Mouse (Mus musculus) B cell, adult 2 months (primary cell): ENCODE measurements around the gene Mrpl52.

Experiments
- DNase-seq, 2 experiments: peaks; one replicate each; pipeline ENCODE4 v3.0.0; 2022

The Mrpl52 gene

GRCm38 (mm10) chr14:54433941-54434531, 7.3 kb downstream of the Mrpl52 start:
- no peak for DNase-seq

- no peak for DNase-seq
Measured at GRCm38 (mm10) chr14:54435194-54435918, 8.6 kb downstream of the Mrpl52 start.

GRCm38 (mm10) chr14:54439155-54439554, 12.4 kb downstream of the Mrpl52 start:
- no peak for DNase-seq

GRCm38 (mm10) chr14:54439610-54440009, 12.9 kb downstream of the Mrpl52 start:
- DNase-seq = no peak

DNA sequence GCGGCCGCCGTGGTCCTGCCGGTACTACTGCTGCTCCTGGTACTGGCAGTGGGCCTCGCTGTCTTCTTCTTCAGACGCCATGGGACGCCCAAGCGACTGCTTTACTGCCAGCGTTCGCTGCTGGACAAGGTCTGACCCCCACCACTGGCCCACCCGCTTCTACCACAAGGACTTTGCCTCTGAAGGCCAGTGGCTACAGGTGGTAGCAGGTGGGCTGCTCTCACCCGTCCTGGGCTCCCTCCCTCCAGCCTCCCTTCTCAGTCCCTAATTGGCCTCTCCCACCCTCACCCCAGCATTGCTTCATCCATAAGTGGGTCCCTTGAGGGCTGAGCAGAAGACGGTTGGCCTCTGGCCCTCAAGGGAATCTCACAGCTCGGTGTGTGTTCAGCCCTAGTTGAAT, 13.8 kb downstream of the Mrpl52 start:
- no peak for DNase-seq

- DNase-seq = no peak
Measured at GRCm38 (mm10) chr14:54441365-54441764, 14.7 kb downstream of the Mrpl52 start.

- no peak for DNase-seq
Measured at GRCm38 (mm10) chr14:54442548-54442947, 15.8 kb downstream of the Mrpl52 start.

DNA sequence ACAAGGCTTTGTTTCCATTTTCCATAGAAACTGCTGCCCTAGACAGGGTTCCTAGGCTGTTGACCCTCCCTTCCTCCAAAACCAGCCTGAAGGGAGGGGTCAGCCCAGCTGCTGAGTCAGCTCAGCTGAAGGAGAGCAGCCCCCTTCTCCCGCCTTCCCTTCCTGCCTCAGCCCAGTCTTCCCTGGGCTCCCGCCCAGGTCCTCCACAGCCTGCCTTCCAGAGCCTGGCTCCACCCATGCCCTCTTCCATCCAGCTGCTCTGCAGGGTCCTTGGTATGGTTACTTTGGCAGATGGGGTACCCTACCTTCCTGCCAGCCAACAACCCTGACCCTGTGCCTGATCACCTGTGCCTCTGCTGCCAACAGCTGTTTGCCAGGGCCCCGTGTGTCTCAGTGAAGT, 16.5 kb downstream of the Mrpl52 start:
- DNase-seq = no peak

- DNase-seq = no peak
Measured at GRCm38 (mm10) chr14:54443712-54444618, 17.3 kb downstream of the Mrpl52 start.

DNA sequence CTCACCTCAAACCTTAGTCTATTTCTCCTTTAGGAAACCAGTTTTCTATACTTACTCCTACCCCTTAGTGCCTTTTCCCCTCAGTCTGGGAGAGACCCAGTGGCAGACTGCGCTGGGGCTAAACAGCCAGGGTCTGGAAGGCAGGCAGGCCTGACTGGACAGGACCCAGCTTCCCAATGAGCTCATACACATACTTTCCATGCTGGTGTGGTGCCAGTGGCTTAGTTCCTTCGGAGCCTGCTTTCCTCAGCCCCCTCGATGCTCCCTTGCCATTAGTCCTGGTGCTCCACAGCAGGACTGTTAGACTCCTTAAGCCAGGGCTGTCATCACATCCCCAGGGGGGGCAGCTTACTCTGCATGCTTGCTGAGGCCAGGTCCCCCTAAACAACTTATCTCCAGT, 18.8 kb downstream of the Mrpl52 start:
- DNase-seq = no peak

GRCm38 (mm10) chr14:54453566-54453965, 26.9 kb downstream of the Mrpl52 start:
- DNase-seq = no peak

- DNase-seq = no peak
Measured at GRCm38 (mm10) chr14:54454669-54455528, 28.2 kb downstream of the Mrpl52 start.

DNA sequence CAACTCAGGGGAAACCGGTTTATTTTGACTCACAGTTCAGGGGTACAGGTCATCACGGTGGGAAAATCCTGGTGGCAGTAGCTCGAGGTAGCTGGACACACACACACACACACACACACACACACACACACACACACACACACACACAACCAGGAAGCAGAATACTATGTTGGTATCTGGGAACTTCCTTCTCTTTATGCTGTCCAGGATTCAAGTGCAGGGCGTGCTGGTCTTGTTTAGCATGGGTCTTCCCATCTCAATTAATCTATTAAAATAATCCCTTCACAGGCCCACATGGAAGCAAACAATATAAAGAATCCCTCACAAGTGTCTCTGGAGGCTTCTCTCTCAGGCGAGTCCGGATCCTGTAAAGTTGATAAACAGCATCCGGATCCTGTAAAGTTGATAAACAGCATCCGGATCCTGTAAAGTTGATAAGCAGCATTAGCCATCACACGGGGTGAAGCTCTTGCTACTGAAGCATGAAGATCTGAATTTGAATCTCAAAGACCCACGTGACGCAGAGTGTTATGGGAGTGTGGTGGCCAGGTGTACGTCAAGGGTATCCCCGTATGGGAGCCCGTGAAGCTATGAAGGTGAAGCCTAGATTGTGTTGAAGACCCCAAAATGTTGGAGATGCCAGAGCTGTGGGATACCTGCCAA, 31.3 kb downstream of the Mrpl52 start:
- DNase-seq = no peak

DNA sequence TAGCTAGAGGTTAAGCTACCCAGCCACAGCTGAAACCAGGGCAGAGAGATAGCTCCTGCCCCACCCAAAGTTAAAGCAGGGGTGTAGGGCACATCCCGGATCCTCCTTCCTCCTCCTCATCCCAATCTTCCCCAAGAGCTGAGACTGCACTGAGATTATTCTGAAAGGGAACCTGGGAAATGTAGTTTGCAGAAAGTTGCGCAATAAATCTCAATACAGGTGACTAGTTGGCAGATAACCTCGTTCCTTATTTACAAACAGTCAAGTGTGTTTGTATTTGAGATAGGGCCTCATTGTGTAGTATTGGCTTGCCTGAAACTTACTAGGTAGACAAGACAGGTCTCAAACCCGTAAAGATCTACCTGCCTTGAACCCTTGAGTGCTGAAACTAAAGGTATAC, 35.4 kb downstream of the Mrpl52 start:
- DNase-seq = no peak

DNA sequence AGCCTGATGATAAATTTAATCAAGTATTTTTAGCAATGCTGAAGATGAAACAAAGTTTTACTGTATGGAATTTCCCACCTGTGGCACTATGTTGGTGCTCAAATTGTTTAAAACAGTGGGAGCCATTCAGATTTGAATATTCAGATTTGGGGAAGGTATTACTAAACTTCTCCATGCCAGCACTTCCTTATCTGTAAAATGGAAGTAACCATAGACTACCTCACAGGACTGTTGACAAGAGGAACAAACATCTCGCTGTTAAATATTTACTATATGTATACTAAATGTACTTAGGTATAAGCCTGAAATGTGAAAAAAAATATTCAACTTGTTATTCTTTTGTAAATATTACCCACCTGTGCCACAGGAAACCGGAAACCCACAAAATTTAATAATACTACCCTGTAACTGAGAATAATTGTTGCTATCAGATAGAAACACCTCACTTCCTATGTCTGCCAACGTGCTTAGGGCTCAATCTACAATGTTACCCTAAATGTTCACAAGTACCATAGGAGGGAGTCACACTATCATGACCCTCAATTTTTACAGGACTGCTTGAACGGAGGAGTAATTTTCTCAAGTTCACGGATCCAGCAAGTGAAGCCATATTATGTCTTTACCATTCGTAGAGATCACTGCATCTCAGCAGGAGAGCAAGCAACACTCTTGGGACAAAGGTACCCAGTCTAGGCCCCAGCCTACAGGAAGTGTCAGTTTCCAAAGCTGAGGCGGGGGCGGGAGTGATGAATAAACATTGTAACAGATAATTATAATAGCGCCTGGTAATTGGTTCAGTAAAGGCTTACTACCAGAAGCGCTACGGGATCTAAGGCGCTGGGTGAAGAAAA, 36.6 kb downstream of the Mrpl52 start:
- no peak for DNase-seq

- peak; percentile 95 to 96 for DNase-seq
Measured at GRCm38 (mm10) chr14:54463959-54464292, 37.2 kb downstream of the Mrpl52 start, which contains the start of gene Lrp10. Gene Lrp10 (plus strand): TSS chr14:54464137.

DNA sequence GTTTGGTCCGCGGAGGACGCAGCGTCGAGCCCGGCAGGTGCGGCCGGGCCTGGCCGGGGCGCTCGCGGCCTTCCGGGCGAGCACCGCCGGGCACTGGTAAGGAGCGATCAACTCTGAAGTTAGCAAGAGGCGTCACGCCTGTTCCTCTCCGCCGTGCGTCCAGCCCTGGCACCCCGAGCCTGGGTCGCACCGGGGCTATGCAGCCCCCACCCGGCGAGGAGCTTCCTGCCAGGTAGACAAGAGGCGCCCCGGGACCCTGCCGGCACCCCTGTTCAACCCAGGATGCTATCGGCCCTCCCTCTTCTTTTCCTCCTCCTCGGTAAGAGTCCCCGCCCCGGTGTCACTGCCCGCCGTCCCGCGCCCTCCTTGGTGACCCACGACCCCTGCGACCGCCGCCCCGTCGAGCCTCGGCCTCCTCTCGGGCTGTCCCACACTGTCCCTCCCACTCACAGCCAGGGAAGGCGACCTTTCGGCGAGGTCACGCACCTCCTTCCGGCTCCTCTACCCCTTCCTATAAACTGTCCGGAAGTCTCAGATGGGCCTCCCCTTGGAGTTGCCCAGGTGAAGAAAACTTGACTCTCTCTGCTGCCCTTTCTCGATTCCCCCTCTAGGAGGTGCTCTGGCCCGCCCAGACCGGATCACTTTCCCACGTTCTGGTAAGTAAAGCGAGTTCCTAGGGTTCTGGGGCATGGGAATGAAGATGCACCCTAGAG, 37.7 kb downstream of the Mrpl52 start:
- DNase-seq = peak; percentile 77 to 81

DNA sequence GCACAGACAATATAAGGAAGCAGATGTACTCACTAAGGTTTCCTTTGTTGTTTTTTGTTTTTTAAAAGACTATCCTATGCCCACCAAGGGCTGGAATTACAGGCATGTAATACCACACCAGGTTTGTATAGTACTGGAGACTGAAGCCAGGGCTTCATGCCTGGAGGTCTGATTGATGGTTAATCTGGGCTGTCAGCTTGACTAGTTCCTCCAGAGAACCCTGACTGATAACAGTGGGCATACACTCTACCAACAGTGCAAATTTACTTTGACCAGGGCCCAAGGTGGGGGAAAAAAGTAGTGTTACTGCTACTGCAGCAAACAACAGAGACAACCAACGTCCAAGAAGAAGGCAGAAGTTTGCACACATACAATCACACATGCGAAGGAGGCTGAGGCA, 44.8 kb downstream of the Mrpl52 start:
- DNase-seq = no peak

DNA sequence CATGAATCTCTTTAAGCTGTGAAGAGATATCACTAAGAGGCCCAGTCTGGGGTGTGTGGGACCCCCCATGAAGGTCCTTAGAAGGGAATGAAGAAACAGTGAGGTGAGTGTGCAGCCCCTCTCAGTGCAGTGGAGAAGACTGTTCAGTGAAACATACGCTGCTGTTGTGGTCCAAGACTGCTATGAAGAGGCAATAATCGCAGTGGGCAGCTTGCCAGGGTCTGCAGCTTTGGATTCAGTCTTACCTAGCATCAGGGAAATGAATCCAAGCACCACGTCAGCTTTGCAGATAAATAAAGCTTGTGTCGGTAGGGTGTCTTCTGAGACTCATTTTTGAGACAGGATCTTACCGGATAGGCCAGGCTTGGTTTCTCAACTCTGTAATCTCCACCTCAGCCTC, 46.0 kb downstream of the Mrpl52 start:
- no peak for DNase-seq

DNA sequence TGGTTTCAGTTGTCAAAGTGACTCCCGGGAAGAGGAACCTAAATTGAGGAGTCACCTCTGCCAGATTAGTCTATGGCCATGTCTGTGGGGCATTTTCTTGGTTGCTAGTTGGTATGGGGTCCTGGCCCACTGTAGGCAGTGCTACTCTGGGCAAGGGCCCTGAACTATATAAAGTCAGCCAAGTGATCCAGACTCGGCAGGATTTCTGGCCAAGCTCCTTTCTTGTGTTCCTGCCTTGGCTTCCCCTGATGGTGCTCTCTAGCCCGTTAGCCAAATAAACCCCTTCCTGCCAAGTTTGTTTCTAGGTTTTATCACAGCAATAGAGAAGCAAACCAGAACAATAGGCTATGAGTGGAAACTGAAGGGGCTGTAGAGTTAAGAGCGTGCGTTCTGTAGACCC, 48.0 kb downstream of the Mrpl52 start:
- no peak for DNase-seq
